Mouse (Mus musculus) liver, postnatal 0 days (tissue): ENCODE results near the gene Ksr2.

Experiments
- CTCF ChIP-seq: sonication (generic); IDR thresholded peaks from 2 replicates; pipeline ENCODE4 v1.5.1; 2016; ENCODE audit warnings: antibody characterized with exemption, low read depth
- EP300 ChIP-seq: IDR thresholded peaks from 2 replicates; pipeline ENCODE4 v1.6.1; 2016; ENCODE audit warnings: antibody characterized with exemption, low read depth, mild to moderate bottlenecking

- no peak for TF ChIP-seq CTCF
- TF ChIP-seq EP300, result no peak
Observed at GRCm38 (mm10) chr5:117488155-117488554, 74.4 kb downstream of the Ksr2 start.
